Mouse (Mus musculus): ENCODE results near the gene Prss57. TPM values are rescaled to one million over a fixed set of nuclear protein-coding genes. Genes with fewer than 3 reads are reported as not detected.
A peak's percentile ranks its signal among the peaks of the same experiment; 100 is the strongest.
"Not testable (repeated sequence)": the region's sequence is repeated elsewhere in the genome, so short reads cannot be mapped to it uniquely, and the experiment has no call there.

Gene Prss57
- total RNA-seq, 1 experiment from 2014 or later = not detected

DNA sequence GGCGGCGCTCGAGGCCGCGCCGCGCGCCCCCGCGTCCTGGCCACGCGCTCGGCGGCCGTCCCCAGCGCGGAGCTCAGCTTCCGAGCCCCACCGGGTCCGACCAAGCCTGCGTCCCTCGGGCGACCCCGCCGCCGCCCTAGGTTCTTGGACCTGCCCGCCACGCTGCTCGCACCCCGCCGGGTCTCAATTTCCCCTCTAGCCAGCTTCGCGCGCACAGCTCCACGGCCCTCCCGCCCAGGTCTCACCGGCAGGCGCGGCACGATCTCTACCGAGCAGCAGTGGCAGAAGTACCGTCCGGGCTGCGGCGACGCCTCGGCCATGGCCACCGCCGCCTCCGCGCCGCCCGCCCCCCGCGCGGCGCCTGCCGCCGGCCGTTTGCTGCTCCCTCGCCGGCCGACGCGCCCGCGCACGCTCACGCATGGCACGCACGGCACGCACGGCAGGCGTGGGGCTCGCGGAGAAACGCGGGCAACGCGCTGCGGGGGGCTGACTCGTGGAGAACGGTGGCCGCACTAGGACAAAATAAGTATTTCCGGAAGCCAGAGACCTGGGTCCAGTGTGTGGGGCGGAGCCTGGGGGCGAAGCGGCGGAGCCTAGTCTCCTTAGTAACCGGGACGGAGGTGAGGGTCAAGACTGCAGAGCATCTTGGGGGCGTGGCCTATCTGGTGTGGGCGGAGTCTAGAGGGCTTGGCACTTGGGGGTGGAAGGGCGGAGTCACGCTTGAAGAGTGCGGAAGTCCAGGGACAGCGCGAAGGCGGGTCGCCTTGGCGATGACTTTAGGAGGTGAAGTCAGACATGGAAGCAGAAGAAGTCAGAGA lies 24.0 kb downstream of the Prss57 start, which contains the start of gene Rnf126:
Gene Rnf126, minus strand, starts transcription at position 445 of the 818 bp plus-strand sequence.
- ATAC-seq (replicated peaks; ENCODE audit: insufficient number of reproducible peaks, low FRiP score, low TSS enrichment, poor library complexity, severe bottlenecking) = peak; percentile 92

DNA sequence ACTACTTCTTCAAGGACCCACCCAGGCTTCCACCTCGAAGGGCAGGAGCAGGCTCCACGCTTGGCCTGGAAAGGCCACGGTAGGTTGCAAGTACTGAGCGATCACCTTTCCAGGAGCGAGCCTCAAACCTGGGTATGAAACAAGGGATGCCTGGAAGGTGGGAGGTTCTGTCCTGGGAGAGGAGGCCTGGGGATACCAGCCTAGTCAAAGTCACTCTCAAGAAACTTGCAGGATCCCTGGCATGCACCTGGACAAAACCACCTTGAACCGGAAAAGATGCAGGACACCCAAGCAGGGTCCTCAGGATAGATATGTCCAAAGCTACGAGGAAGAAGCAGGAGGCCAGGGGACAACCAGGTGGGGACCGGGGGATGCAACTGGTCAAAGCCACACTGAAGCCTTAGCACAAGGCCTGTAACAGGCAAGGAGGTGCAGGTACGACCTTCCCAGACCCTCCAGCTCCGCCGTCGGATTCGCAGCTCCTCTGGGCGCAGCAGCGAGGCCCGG lies 24.7 kb downstream of the Prss57 start:
- ATAC-seq (replicated peaks; ENCODE audit: insufficient number of reproducible peaks, low FRiP score, low TSS enrichment, poor library complexity, severe bottlenecking) = no peak

DNA sequence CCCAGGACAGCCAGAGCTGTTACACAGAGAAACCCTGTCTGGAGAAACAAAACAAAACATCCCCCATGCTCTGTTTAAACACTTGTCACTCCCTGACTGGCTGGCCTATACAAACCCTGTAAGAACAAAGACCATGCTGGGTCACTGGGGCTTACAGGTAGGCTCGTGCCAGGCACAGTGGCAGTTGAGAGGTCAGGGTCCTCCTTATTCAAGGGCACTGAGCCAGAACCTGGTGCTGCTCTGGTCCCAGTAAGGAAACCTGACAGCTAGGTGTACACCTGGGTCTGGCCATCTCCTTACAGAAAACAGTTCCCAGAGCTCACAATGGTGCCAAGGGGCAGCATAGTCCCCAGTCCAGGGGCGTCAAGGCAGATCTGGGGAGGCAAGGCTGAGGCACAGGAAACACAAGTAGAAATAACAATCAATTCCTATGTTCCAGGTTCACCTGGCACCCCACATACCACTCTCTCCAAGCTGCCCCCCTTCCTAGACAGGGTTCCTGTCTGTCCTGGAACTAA lies 25.5 kb downstream of the Prss57 start:
- ATAC-seq (replicated peaks; ENCODE audit: insufficient number of reproducible peaks, low FRiP score, low TSS enrichment, poor library complexity, severe bottlenecking) = no peak

DNA sequence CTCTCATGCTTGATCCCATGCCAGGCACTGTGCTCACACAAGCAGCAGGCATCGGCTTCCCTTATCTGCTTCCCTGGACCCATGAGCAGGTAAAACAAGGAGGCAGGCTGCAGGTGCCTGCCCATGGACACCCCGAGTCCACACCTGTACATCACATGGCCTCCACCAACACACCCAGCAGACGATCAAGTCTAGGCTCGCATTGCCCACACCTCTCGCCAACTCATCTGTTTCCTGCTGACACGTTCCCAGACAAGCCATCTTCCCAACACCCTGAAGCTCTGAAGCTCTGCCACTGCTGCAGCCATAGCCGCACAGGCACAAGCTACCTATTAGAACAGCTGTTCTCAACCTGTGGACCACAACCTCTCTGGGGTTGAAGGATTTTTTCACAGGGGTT lies 26.5 kb downstream of the Prss57 start:
- no peak for ATAC-seq (replicated peaks; ENCODE audit: insufficient number of reproducible peaks, low FRiP score, low TSS enrichment, poor library complexity, severe bottlenecking)

DNA sequence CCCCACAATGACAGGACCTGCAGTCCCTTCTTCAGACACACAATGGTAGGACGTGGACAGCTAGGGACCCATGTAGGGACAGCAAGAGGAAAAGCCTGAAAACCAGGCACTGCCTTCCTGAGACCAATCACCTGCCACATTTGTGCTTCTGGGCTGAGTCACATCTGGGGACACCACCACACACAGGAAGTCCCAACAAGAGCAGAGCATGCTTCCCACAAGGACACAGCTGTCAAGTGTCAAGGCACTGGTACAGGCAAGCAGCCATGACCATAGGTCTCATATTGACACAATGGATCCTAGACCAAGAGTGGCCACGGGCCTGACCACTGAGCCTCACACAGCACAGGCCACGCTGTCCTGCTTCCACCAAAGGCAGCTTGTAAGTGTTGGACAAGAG lies 27.9 kb downstream of the Prss57 start:
- ATAC-seq (replicated peaks; ENCODE audit: insufficient number of reproducible peaks, low FRiP score, low TSS enrichment, poor library complexity, severe bottlenecking) = no peak

DNA sequence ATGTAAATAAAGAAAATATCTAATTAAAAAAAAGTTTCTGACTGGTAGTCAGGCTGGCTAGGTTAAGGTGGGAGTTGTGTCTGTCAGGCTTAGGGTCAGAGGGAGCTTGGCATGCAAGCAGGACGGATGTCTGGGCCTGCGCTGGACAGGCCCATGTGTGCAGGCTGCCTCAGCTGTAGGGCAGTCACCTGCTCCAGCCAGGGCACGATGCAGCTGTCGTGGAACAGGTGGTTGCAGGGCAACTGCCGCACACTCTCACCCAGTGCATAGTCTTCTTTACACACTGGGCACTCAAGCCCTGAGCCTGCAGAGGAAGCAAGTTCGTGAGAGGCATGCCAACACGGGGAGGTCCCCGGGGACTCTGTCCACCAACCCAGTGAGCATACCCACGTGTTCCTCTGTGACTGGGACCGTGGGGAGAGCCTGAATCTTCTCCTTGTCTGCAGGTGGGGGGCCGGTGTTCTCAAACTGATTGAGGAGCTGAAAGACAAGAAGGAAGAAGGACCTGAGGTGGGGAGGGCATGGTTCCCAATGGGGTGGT lies 30.1 kb downstream of the Prss57 start:
- no peak for ATAC-seq (replicated peaks; ENCODE audit: insufficient number of reproducible peaks, low FRiP score, low TSS enrichment, poor library complexity, severe bottlenecking)

DNA sequence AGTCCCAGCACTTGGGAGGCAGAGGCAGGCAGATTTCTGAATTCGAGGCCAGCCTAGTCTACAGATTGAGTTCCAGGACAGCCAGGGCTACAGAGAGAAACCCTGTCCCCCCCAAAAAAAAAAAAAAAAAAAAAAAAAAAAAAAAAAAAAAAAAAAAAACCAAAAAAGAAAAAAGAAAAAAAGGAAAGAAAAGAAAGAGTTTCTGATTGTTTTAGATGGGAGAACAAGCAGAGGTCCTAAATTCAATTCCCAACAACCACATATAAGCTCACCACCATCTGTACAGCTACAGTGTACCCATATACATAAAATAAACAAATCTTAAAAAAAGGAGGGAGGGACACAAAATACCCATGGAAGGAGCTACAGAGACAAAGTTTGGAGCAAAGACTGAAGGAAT lies 31.1 kb downstream of the Prss57 start:
- not testable (repeated sequence) for ATAC-seq (replicated peaks; ENCODE audit: insufficient number of reproducible peaks, low FRiP score, low TSS enrichment, poor library complexity, severe bottlenecking)

DNA sequence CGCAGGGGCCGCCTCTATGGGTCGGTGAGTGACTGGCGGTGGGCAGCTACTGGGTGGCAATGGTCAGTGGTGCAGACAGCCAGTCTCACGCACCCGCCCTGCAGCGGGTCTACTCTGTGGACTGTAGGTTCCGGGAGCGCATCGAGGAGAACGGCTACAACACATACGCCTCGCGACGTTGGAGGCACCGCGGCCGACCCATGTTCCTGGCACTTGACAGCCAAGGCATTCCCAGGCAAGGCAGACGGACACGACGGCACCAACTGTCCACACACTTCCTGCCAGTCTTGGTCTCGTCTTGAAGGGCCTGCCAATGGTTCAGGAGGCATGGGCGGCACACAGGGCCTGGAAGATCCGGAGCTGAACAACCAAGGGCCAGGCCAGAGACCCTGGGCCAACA lies 34.1 kb downstream of the Prss57 start:
- ATAC-seq (replicated peaks; ENCODE audit: insufficient number of reproducible peaks, low FRiP score, low TSS enrichment, poor library complexity, severe bottlenecking) = no peak

DNA sequence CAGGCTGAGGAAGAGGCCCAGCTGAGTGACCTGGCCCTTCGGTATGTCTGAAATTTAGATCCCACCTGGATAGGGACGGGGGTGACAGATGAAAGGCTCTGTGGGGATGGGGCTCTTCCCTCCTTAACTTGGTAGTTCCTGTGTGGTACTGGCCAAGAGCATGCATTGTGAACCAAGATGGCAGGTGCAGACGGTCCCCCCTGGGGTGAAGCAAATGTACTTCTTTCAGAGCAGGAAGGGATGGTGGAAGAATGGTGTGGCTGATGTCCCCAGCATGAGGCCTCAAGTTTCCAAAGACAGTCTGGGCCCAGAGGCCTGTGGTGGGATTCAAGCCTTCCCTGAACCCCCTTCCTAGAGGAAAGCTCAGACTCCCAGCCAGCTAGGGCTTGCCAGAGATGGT lies 34.9 kb downstream of the Prss57 start:
- ATAC-seq (replicated peaks; ENCODE audit: insufficient number of reproducible peaks, low FRiP score, low TSS enrichment, poor library complexity, severe bottlenecking) = no peak

DNA sequence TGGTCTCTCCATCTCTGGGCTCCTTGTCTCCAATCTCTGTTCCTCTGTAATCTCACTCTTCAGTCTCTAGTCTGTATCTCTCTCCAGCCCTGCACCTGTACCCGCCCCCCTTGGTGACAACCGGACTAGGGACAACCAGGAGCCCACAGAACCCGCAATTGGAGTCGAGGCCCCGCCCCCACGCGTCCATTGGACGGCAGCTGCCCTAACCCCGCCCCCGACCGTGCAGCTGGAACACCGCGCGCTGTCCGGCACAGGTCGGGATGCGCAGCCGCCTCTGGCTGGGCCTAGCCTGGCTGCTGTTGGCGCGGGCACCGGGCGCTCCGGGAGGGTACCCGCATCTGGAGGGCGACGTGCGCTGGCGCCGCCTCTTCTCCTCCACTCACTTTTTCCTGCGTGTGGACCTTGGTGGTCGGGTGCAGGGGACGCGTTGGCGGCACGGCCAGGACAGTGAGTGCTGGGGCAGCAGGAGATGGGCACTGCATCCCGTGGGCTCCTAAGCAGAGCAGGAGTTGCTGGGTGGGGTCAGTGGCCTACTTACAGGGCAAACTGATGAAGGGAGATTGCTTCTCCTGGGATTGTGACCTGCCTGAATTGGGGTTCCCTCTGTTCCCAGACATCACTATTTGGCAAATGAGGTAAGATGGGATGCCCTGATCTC lies 35.8 kb downstream of the Prss57 start, which contains the start of gene Fgf22:
Gene Fgf22, plus strand, starts transcription at position 221 of the 661 bp plus-strand sequence.
- no peak for ATAC-seq (replicated peaks; ENCODE audit: insufficient number of reproducible peaks, low FRiP score, low TSS enrichment, poor library complexity, severe bottlenecking)

DNA sequence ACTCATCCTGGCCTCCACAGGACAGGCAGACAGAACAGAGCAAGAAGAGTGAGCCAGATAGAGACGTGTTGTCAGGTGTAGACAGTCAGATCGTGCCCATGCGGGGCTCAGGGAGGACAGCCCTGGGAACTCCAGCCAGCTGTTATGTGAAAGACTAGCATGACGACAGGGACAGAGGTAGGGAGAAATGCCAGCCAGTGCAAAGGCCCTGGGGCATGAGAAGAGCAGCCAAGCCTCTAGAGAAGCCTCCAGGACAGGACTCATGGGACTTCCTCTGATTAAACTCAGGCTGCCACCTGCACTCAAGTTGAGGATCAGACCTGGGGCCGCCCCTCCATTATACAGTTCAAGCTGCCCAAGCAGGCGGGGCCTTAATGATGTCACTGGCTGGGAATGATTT lies 42.3 kb downstream of the Prss57 start:
- no peak for ATAC-seq (replicated peaks; ENCODE audit: insufficient number of reproducible peaks, low FRiP score, low TSS enrichment, poor library complexity, severe bottlenecking)

DNA sequence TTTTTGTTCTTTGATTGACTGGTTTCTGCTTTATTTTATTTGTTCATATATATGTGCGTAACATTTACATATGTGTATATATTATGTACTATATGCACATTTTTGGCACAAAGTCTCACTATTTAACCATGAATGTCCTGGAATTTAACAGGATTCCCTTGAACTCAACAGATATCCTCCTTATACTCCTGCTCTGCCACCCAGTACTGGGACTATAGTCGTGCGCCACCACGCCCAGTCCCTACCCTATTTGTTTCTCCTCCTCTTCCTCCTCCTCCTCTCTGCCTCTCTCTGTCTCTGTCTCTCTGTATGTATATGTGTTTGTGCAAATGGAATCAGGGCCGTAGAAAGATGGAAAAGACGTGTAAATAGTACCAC lies 44.0 kb downstream of the Prss57 start:
- ATAC-seq (replicated peaks; ENCODE audit: insufficient number of reproducible peaks, low FRiP score, low TSS enrichment, poor library complexity, severe bottlenecking) = no peak

DNA sequence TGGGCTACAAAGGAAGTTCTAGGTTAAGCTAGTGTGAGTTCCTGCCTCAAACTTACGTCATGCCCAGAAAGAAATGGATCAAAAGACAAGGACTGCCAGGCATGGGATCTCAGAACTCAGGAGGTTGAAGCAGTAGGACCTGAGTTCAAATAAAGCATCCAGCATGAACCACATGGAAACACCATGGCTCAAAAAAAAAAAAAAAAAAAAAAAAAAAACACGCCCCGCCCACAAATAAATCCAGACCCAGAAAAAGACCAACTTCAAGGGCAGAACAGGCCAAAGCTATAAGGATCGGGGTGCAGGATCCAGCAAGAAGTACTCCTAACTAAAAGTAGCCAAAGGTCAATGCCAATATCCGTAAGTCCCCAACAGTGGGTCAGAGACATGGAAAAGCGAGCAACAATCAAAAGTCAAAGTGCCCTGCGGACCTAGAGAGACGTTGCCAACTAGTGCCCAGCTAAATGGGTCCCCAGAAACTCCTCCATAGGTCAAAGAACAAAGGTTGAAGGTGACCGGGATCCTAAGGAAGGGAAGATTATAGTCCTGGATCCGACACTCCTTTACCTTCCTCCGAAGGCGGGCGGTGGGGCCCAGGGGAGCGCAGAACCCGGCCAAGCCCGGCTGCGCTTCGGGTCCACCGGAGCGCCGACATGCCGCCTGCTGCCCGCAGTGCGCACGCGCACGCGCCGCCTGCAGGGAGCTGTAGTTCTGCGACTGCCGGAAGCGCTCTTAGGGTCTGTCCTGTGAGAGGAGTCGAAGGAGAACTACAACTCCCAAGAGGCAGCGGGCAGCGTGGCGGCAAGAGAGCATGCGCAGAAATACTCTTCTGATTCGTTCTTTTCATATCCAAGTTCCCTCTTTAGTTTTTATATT lies 44.6 kb downstream of the Prss57 start, which contains the start of gene Polrmt:
Gene Polrmt, minus strand, starts transcription at position 684 of the 876 bp plus-strand sequence.
- ATAC-seq (replicated peaks; ENCODE audit: insufficient number of reproducible peaks, low FRiP score, low TSS enrichment, poor library complexity, severe bottlenecking) = peak; percentile 95

DNA sequence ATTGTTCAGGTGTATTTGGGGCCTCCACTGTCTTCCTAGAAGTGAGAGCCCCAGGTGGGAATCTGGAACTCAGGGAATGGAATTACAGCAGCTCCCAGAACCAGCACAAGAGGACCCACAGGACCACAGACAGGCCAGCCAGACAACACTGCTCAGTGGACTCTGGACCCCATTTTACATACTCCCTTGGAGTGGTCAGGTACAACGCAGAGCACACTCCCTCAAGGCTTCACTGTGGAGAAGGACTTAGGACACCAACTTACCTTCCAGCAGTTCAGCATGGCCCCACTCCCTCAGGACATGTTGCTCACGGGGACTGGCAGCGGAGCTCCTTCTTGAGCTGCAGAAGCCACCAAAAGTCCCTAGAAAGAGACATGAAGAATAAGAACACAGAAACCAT lies 45.4 kb downstream of the Prss57 start:
- ATAC-seq (replicated peaks; ENCODE audit: insufficient number of reproducible peaks, low FRiP score, low TSS enrichment, poor library complexity, severe bottlenecking) = no peak

DNA sequence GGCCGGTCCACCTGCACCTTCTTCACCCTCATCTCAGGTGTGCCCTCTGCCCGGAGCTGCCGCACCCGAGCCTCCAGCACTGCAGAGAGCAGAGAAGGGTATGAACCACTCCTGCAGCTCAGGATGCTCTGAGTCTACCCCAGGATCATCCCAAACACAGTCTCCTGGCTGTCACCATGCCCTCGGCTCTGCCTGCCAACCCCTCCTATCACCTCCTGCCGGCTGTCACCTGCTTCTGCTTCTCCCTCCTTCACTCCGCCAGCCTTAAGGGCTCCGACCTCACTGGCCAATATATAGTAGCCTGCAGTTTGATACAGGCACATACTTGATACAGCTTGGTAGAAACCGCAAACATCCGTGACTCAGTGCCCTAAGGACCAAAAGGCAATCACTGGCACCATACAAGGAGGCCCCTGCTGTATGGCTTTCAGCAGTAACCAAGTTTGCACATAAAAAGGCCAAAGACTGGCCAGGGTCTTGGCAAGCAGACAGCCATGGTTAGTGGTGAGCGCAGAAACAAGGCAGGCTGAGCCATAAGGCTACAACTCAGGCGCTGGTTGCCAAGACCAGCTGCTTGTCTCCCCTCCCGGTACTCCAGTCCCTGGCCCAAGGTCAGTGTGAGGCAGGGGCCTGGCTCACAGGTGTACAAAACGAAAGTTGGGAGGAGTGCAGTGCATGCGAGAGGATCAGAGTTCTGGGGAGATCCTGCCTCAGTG lies 47.0 kb downstream of the Prss57 start:
- ATAC-seq (replicated peaks; ENCODE audit: insufficient number of reproducible peaks, low FRiP score, low TSS enrichment, poor library complexity, severe bottlenecking) = no peak

DNA sequence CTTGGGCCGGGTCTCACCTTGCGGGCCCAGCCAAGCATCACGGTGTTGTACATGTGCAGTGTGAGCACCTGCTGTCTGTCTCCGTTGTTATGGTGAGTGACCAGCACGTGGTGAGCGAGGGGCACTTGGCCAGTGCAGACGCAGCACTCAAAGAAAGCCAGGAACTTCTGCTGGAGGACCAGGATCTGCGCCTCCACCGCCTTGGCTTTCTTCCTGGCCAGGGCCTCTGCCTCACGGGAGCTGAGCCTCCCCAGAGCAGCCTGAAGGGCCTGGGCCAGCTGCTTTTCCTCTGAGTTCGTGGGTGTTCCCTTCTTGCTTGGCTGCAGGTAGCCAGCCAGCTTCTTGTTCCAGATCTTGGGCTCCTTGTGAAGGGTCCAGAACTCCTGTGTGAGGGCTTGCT lies 47.6 kb downstream of the Prss57 start:
- no peak for ATAC-seq (replicated peaks; ENCODE audit: insufficient number of reproducible peaks, low FRiP score, low TSS enrichment, poor library complexity, severe bottlenecking)

DNA sequence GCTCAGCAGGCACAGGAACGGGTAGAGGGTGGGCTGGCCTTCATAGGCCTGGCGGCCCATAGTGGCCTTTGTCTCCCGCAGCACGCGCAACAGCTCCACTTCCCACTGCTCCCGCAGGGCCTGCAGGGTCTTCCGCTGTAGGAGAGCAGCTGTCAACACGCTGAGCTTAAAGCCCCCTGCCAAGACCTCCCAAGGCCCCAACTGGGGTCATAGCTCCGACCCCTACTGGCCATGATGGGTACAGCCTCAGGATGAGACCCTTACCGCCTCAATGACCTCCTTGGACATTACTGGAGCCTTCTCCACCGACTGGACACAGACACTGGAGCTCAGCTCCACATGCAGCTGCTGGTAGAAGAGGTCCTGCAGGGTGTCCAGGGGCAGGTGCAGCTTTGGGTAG lies 49.9 kb downstream of the Prss57 start:
- no peak for ATAC-seq (replicated peaks; ENCODE audit: insufficient number of reproducible peaks, low FRiP score, low TSS enrichment, poor library complexity, severe bottlenecking)

DNA sequence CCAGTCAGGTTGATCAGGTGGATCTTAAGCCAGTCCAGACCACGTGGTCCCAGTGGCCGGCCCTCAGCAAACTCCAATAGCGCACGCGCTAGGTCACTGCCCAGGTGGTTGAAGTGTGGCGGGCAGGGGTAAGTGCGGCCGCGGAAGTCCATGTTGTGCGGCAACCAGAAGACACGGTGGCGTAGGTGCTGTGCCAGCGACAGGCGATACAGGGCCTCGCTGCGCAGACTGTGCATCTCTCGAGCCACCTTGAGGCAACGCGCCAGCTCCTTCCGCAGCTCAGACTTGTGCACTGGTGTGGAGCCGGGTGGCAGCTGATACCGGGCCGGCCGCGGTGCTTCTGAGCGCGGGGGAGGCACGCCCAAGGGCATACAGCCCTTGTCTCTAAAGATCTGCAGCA lies 51.5 kb downstream of the Prss57 start:
- ATAC-seq (replicated peaks; ENCODE audit: insufficient number of reproducible peaks, low FRiP score, low TSS enrichment, poor library complexity, severe bottlenecking) = no peak
